Mouse (Mus musculus): ENCODE data around the gene Actl6a. TPM values are rescaled to one million over a fixed set of nuclear protein-coding genes. Genes with fewer than 3 reads are reported as not detected.
"Not testable (repeated sequence)": the region's sequence is repeated elsewhere in the genome, so short reads cannot be mapped to it uniquely, and the experiment has no call there.

Actl6a gene
- polyA plus RNA-seq, 1 experiment from 2014 or later: 68.0 TPM

DNA sequence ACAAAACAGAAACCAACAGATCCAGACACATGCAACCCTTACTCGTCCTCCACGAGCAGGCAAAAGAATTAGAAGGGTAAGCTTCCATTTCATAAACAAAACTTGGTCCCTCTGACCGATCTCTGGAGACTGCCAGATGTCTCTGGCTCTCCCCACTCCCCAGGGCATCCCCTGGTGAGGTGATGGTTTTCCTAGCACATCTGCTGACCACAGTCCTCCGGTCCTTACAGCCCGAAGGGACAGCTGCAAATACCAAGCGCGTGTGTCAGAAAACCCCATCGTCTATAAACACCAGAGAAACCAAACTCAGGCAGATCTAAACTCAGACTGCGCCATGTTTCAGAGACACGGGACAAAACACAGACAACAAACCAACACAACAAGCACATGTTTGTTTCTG is 1.5 kb upstream of the Actl6a start:
- H3K4me3 ChIP-seq (ENCODE audit: low read depth, low read length); H3K9me3 ChIP-seq (replicated peaks; ENCODE audit: control insufficient read depth, low read length); H3K27me3 ChIP-seq (ENCODE audit: control insufficient read depth, insufficient read depth, low read depth, low read length); H3K9ac ChIP-seq (ENCODE audit: low read depth, low read length); H3K4me1 ChIP-seq (ENCODE audit: control insufficient read depth, low read depth, low read length); H3K4me2 ChIP-seq (ENCODE audit: low read depth, low read length); ATAC-seq (ENCODE audit: low read depth); H3K27ac ChIP-seq (ENCODE audit: low read length); H3K36me3 ChIP-seq (ENCODE audit: control insufficient read depth, insufficient read depth): not testable (repeated sequence)
- WGBS (ENCODE audit: insufficient replicate concordance): 85% methylated on average over 10 of the region's 10 CpGs

- H3K9ac ChIP-seq (ENCODE audit: low read depth, low read length): 0 out of 2 replicates have a peak overlapping the region, but pooled peaks have one; percentile 44
- 1% methylated on average over 4 of the region's 4 CpGs for WGBS (ENCODE audit: insufficient replicate concordance)
- H3K27ac ChIP-seq (ENCODE audit: low read length): no peak overlapping the region
- peak overlapping the region; percentile 67 for H3K4me2 ChIP-seq (ENCODE audit: low read depth, low read length)
- no peaks in the 10 kb centered on the region for H3K9me3 ChIP-seq (replicated peaks; ENCODE audit: control insufficient read depth, low read length)
- H3K4me3 ChIP-seq (ENCODE audit: low read depth, low read length): peak overlapping the region; percentile 79
- peaks cover 11% of the 10 kb centered on the region for H3K36me3 ChIP-seq (ENCODE audit: control insufficient read depth, insufficient read depth)
- no peaks in the 10 kb centered on the region for H3K27me3 ChIP-seq (ENCODE audit: control insufficient read depth, insufficient read depth, low read depth, low read length)
- peaks cover 9% of the 10 kb centered on the region for H3K4me1 ChIP-seq (ENCODE audit: control insufficient read depth, low read depth, low read length)
- ATAC-seq (ENCODE audit: low read depth): no peak
Measured at GRCm38 (mm10) chr3:32708052-32708367, 1.9 kb downstream of the Actl6a start.

GRCm38 (mm10) chr3:32708368-32709231 is 2.5 kb downstream of the Actl6a start:
- H3K27ac ChIP-seq (ENCODE audit: low read length): peak overlapping the region; percentile 87
- no peaks in the 10 kb centered on the region for H3K27me3 ChIP-seq (ENCODE audit: control insufficient read depth, insufficient read depth, low read depth, low read length)
- H3K4me2 ChIP-seq (ENCODE audit: low read depth, low read length): peak overlapping the region; percentile 67
- peak overlapping the region; percentile 91 for H3K9ac ChIP-seq (ENCODE audit: low read depth, low read length)
- under 1% methylated on average over 90 of the region's 90 CpGs for WGBS (ENCODE audit: insufficient replicate concordance)
- peak overlapping the region; percentile 79 for H3K4me3 ChIP-seq (ENCODE audit: low read depth, low read length)
- ATAC-seq (ENCODE audit: low read depth): peak; percentile 98
- H3K36me3 ChIP-seq (ENCODE audit: control insufficient read depth, insufficient read depth): peaks cover 13% of the 10 kb centered on the region
- H3K9me3 ChIP-seq (replicated peaks; ENCODE audit: control insufficient read depth, low read length): no peaks in the 10 kb centered on the region
- H3K4me1 ChIP-seq (ENCODE audit: control insufficient read depth, low read depth, low read length): peaks cover 9% of the 10 kb centered on the region

DNA sequence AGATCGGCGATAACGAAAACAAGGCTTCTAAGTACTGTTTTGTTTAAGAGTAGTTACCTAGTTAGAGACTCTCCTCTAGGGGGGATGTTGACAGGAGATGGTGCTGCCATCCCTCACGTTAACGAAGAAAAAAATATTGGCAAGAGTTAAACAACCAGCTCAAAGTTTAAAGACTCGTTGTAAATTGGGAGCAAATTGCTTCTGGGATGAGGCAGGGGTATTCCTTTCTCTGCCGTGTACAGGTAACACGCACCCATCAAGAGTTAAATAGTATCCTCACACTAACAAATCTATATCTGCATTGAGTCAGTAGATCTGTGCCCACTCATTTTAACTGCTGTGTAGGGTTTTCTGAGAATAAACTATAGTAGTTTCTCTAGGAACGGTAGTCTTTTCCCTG is 3.3 kb downstream of the Actl6a start:
- WGBS (ENCODE audit: insufficient replicate concordance): 7% methylated on average over 9 of the region's 9 CpGs
- H3K9me3 ChIP-seq (replicated peaks; ENCODE audit: control insufficient read depth, low read length): no peaks in the 10 kb centered on the region
- H3K27me3 ChIP-seq (ENCODE audit: control insufficient read depth, insufficient read depth, low read depth, low read length): no peaks in the 10 kb centered on the region
- no peak for ATAC-seq (ENCODE audit: low read depth)
- H3K9ac ChIP-seq (ENCODE audit: low read depth, low read length): peak overlapping the region; percentile 91
- peak overlapping the region; percentile 67 for H3K4me2 ChIP-seq (ENCODE audit: low read depth, low read length)
- peaks cover 17% of the 10 kb centered on the region for H3K36me3 ChIP-seq (ENCODE audit: control insufficient read depth, insufficient read depth)
- H3K27ac ChIP-seq (ENCODE audit: low read length): peak overlapping the region; percentile 31
- H3K4me3 ChIP-seq (ENCODE audit: low read depth, low read length): peak overlapping the region; percentile 79
- H3K4me1 ChIP-seq (ENCODE audit: control insufficient read depth, low read depth, low read length): peaks cover 9% of the 10 kb centered on the region

GRCm38 (mm10) chr3:32713711-32714110 is 7.6 kb downstream of the Actl6a start:
- Histone ChIP-seq H3K9ac (ENCODE audit: low read depth, low read length) (no peak overlapping the region), H3K4me2 (ENCODE audit: low read depth, low read length) (no peak overlapping the region), H3K4me3 (ENCODE audit: low read depth, low read length) (no peak overlapping the region), H3K4me1 (ENCODE audit: control insufficient read depth, low read depth, low read length) (peaks cover 6% of the 10 kb centered on the region), H3K36me3 (ENCODE audit: control insufficient read depth, insufficient read depth) (peaks cover 49% of the 10 kb centered on the region), H3K27ac (ENCODE audit: low read length) (no peak overlapping the region), H3K27me3 (ENCODE audit: control insufficient read depth, insufficient read depth, low read depth, low read length) (no peaks in the 10 kb centered on the region), H3K9me3 (replicated peaks; ENCODE audit: control insufficient read depth, low read length) (no peaks in the 10 kb centered on the region)
- ATAC-seq (ENCODE audit: low read depth): no peak
- 85% methylated on average over 3 of the region's 3 CpGs for WGBS (ENCODE audit: insufficient replicate concordance)

DNA sequence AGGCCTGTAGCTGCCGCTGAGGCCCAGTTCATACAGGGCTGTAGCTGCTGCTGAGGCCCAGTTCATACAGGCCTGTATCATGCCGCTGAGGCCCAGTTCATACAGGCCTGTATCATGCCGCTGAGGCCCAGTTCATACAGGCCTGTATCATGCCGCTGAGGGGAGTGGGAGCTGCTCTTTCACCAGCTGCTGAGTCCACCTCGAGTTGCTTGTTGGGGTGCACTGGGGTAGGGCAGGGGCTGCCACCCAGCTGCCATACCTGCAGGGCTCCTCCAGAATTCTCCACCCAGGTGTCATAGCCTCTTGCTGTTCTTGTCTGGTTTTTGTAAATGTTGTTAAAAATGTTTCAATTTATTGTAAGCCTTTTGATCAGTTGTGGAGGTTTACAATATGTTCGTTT is 11.3 kb downstream of the Actl6a start:
- not testable (repeated sequence) for ATAC-seq (ENCODE audit: low read depth); H3K4me1 ChIP-seq (ENCODE audit: control insufficient read depth, low read depth, low read length); H3K9me3 ChIP-seq (replicated peaks; ENCODE audit: control insufficient read depth, low read length); H3K4me2 ChIP-seq (ENCODE audit: low read depth, low read length); H3K4me3 ChIP-seq (ENCODE audit: low read depth, low read length); H3K27ac ChIP-seq (ENCODE audit: low read length); H3K9ac ChIP-seq (ENCODE audit: low read depth, low read length); H3K27me3 ChIP-seq (ENCODE audit: control insufficient read depth, insufficient read depth, low read depth, low read length)
- WGBS (ENCODE audit: insufficient replicate concordance): 86% methylated on average over 6 of the region's 6 CpGs
- peaks cover 65% of the 10 kb centered on the region for H3K36me3 ChIP-seq (ENCODE audit: control insufficient read depth, insufficient read depth)

DNA sequence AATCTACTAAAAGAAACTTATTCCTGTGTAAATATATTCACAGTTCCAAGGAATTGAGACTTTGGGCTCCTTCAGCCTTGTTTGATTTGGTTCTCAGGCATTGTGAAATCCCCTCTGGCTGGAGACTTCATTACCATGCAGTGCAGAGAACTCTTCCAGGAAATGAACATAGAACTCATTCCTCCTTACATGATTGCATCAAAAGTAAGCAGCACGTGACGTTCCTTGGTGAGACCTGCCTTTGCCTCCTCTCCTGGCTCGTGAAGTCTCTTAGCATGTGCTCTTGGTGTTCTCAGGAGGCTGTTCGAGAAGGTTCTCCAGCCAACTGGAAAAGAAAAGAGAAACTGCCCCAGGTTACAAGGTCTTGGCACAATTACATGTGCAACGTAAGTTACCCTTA is 12.2 kb downstream of the Actl6a start:
- H3K27me3 ChIP-seq (ENCODE audit: control insufficient read depth, insufficient read depth, low read depth, low read length): no peaks in the 10 kb centered on the region
- ATAC-seq (ENCODE audit: low read depth): no peak
- no peak overlapping the region for H3K27ac ChIP-seq (ENCODE audit: low read length)
- H3K9me3 ChIP-seq (replicated peaks; ENCODE audit: control insufficient read depth, low read length): no peaks in the 10 kb centered on the region
- H3K4me1 ChIP-seq (ENCODE audit: control insufficient read depth, low read depth, low read length): no peaks in the 10 kb centered on the region
- WGBS (ENCODE audit: insufficient replicate concordance): 88% methylated on average over 5 of the region's 5 CpGs
- H3K4me2 ChIP-seq (ENCODE audit: low read depth, low read length): no peak overlapping the region
- peaks cover 67% of the 10 kb centered on the region for H3K36me3 ChIP-seq (ENCODE audit: control insufficient read depth, insufficient read depth)
- no peak overlapping the region for H3K9ac ChIP-seq (ENCODE audit: low read depth, low read length)
- no peak overlapping the region for H3K4me3 ChIP-seq (ENCODE audit: low read depth, low read length)

- no peaks in the 10 kb centered on the region for H3K4me1 ChIP-seq (ENCODE audit: control insufficient read depth, low read depth, low read length)
- 84% methylated on average over 7 of the region's 7 CpGs for WGBS (ENCODE audit: insufficient replicate concordance)
- H3K4me3 ChIP-seq (ENCODE audit: low read depth, low read length): no peak overlapping the region
- H3K36me3 ChIP-seq (ENCODE audit: control insufficient read depth, insufficient read depth): peaks cover 68% of the 10 kb centered on the region
- no peak overlapping the region for H3K4me2 ChIP-seq (ENCODE audit: low read depth, low read length)
- H3K9me3 ChIP-seq (replicated peaks; ENCODE audit: control insufficient read depth, low read length): no peaks in the 10 kb centered on the region
- H3K9ac ChIP-seq (ENCODE audit: low read depth, low read length): no peak overlapping the region
- H3K27me3 ChIP-seq (ENCODE audit: control insufficient read depth, insufficient read depth, low read depth, low read length): no peaks in the 10 kb centered on the region
- no peak overlapping the region for H3K27ac ChIP-seq (ENCODE audit: low read length)
- no peak for ATAC-seq (ENCODE audit: low read depth)
Measured at GRCm38 (mm10) chr3:32724191-32724590, 18.1 kb downstream of the Actl6a start.

DNA sequence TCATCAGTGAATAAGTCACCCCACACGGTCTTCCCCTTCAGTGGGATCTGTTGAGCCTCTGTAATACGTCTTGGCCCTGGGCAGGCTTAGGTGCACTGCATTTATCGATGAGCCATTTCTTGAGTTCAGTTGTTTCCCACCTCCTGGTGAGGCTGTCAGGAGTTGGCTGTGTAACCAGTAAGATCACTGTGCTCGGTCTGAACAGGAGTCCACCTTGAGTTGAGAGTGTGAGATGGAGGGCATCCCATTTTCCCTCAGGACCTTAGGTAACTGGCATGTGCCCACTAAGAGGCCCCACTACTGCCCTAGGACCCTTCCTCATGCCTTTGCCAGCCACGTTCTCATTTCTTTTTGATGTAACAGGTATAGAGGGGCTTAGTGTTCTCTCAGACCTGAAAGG is 19.9 kb downstream of the Actl6a start:
- WGBS (ENCODE audit: insufficient replicate concordance): 82% methylated on average over 5 of the region's 5 CpGs
- no peak overlapping the region for H3K9ac ChIP-seq (ENCODE audit: low read depth, low read length)
- H3K27me3 ChIP-seq (ENCODE audit: control insufficient read depth, insufficient read depth, low read depth, low read length): no peaks in the 10 kb centered on the region
- no peaks in the 10 kb centered on the region for H3K4me1 ChIP-seq (ENCODE audit: control insufficient read depth, low read depth, low read length)
- no peak overlapping the region for H3K4me3 ChIP-seq (ENCODE audit: low read depth, low read length)
- peaks cover 59% of the 10 kb centered on the region for H3K36me3 ChIP-seq (ENCODE audit: control insufficient read depth, insufficient read depth)
- H3K4me2 ChIP-seq (ENCODE audit: low read depth, low read length): no peak overlapping the region
- H3K27ac ChIP-seq (ENCODE audit: low read length): no peak overlapping the region
- no peak for ATAC-seq (ENCODE audit: low read depth)
- no peaks in the 10 kb centered on the region for H3K9me3 ChIP-seq (replicated peaks; ENCODE audit: control insufficient read depth, low read length)
